Mouse (Mus musculus) thymus, postnatal 4 days (tissue): ENCODE results near the gene Ctnnbl1.

Experiments used
- DNase-seq: peaks from one replicate; pipeline ENCODE4 v3.0.0; 2021

The Ctnnbl1 gene

DNA sequence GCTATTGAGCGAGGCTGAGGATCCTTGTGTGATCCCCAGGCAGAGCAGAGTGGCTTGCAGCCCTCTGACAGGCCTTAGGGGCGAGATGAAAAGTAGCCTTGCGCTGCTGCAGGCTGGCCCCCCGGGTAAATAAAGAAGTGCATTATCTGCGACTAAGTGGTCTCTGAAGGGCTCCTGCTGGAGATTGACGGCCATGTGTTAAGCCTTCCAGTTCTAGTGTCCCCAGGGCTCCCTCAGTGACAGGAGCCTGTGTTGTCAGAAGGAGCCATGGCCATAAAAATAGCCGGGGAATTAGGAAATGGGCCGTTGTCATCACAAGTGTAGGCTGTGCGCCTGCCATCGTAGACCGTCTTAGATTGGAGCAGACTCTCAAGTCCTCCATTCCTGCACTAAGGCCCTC is 144.7 kb downstream of the Ctnnbl1 start:
- no peak for DNase-seq

DNA sequence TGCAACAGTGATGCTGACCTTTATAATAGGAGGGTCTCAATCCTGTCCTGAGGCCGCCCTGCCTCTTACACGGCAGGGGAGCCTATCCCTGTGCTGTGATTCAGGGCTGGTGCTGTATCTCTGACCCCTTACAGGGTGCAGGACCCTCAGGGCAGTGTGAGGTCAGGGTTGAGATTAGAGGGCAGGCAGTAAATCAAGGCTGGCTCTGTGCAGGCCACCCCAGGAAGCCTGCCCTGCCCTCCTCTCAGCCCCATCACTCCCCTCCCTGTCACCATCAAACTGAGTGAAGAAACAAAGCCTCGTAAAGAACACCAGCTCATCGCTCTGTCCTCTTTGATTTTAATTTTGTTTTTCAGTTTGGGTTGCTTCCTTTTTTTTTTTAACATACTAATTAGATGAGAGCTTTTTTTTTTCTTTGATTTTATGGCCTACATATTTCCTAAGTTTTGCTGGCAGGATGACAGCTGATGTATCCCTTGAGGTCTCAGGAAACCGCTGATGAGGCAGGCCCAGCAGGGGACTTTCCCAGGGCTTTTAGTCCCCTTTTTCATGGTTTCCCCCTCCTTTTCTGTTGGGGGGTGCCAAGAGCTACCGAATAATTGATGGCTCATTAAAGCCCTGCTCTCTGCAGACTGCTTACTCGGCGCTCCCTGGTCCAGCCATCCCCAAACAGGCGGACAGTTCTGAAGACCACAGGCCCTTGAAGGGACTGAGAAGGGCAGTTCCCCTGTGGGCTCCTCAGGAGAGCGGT is 150.2 kb downstream of the Ctnnbl1 start:
- no peak for DNase-seq

DNA sequence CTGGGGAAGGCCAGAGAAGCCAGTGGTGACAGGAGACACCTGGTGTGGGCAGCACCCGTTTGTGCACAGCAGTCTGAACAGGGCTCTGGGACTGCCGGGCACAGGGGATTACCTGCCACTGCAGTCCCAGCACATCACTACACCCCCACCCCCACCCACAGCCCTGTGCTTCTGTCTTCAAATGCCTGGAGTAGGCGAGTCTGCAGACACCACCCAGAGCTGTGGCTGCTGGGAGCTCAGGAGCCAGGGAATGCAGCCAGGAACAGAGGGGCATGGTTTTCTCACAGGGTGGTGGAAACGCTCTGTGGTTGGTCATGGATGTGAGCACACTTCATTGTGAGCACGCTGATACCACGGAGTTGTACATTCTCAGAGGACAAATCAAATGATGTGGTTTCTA is 154.0 kb downstream of the Ctnnbl1 start:
- no peak for DNase-seq

DNA sequence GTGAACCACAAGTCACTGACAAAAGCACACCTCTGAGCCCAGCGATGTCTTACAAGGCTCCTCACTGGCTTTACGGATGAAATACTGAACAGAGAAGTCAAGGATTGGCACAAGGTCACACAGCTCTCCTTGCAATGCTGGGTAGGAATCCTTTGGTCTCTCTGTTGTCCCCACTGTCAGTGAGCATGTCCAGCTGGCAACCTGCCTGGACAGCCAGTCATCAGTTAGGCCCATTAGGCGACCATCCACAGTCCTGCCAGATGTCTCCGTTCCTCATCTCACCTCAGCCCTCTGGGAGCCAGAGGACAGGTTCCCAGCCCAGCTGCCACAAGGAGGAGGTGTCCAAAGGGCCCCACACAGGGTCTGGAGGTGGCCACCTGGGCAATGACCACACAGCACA is 159.9 kb downstream of the Ctnnbl1 start:
- DNase-seq: no peak

- DNase-seq: peak; percentile 92
Measured at GRCm38 (mm10) chr2:157913204-157913636, 176.0 kb downstream of the Ctnnbl1 start.

GRCm38 (mm10) chr2:157913705-157914104 is 176.5 kb downstream of the Ctnnbl1 start:
- DNase-seq: no peak

- DNase-seq: peak; percentile 33
Measured at GRCm38 (mm10) chr2:157914105-157914764, 177.0 kb downstream of the Ctnnbl1 start, which contains the start of gene Vstm2l. TSS of gene Vstm2l (plus strand) at chr2:157914653.

DNA sequence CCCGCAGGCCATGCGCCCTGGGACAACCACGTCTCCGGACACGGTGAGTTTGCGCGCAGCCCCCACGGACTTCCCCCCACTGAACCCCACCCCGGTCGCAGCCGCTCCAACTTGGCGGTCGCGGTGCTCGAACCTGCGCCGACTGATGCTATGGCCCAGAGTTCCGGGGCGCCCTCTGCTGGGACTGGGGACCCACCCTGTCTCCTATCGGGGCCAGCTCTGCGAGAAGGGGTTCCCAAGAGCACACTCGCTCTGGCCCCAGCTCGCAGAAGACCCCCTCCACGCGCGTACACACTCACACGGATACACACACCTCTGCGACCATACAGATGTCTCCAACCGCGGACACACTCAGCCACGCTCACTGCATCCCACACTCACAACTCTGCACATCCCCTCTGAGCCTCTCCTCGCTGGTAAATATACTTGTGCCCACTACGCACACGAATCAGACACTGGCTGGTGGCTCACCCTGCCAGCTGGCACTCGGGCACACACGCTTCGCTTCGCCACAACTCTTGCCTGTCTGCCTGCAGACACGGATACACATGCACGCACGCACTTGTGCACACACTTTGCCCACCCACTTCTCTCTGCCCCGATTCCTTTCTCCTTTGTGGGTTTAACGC is 177.8 kb downstream of the Ctnnbl1 start:
- peak; percentile 33 for DNase-seq

GRCm38 (mm10) chr2:157918529-157918928 is 181.3 kb downstream of the Ctnnbl1 start:
- DNase-seq: no peak

GRCm38 (mm10) chr2:157921551-157921950 is 184.3 kb downstream of the Ctnnbl1 start:
- no peak for DNase-seq

- DNase-seq: no peak
Measured at GRCm38 (mm10) chr2:157923406-157923805, 186.2 kb downstream of the Ctnnbl1 start.

- DNase-seq: no peak
Measured at GRCm38 (mm10) chr2:157924504-157924903, 187.3 kb downstream of the Ctnnbl1 start.

DNA sequence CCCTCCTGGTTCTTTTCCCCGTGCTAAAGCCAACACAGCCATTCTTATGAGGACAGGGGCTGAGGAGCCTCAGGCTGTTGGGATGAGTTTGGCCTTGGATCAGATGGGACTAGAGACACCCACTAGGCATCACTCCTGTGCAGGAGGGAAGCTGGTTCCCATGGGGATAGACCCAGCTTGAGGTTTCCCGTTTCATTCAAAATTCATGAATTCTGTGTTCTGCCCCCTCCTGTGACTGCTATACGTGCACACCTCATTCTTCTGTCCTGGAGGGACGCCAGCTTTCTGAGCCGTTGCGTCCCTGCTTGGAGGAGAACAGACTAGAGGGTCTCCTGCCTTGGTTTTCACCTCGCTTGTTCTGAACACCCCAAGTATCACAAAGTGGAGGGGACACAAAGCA is 189.3 kb downstream of the Ctnnbl1 start:
- no peak for DNase-seq

GRCm38 (mm10) chr2:157926927-157927326 is 189.7 kb downstream of the Ctnnbl1 start:
- DNase-seq: no peak

GRCm38 (mm10) chr2:157927397-157927796 is 190.2 kb downstream of the Ctnnbl1 start:
- no peak for DNase-seq

- no peak for DNase-seq
Measured at GRCm38 (mm10) chr2:157927815-157928214, 190.6 kb downstream of the Ctnnbl1 start.

DNA sequence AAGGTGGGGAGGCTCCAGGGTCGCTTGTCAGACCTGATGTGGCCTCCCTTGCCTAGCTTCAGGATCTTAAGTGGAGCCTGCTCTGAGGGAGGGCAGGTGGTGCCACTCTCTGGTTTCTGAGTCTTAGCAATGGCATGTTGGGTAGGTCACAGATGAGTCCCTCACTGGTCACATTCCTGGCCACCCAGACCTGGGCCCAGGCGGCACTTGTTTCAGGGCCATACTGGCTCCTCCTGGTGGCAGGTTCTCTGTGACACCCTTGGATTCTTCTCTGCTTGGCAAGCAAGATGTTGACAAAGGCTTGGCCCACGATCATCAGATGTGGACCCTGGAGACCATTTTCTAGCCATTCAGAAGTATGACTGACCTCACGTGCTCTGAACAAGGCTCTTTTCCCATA is 195.5 kb downstream of the Ctnnbl1 start:
- DNase-seq: no peak

- no peak for DNase-seq
Measured at GRCm38 (mm10) chr2:157935444-157936171, 198.4 kb downstream of the Ctnnbl1 start.

DNA sequence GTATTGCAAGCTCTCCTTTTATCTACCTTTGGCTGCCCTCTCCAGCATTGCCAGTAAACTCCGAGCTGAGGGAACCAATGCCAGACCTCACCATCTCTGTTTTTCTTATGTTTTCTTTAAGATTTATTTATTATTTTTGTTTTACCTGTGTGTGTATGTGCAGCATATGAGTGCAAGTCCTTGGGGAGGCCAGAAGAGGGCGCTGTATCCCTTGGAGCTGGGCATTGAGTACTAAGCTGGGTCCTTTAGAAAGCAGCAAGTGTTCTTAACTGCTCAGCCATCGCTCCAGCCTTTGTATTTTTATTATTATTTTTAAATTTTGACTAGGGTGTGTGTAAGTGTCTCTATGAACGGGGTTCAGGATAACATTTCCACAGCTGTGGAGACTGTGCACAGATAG is 199.5 kb downstream of the Ctnnbl1 start:
- DNase-seq: no peak

GRCm38 (mm10) chr2:157940586-157941185 is 203.5 kb downstream of the Ctnnbl1 start:
- no peak for DNase-seq
